Mouse (Mus musculus): ENCODE measurements around the gene Gm19935. TPM values are rescaled to one million over a fixed set of nuclear protein-coding genes. Genes with fewer than 3 reads are reported as not detected.

The Gm19935 gene
- polyA plus RNA-seq, 1 experiment from 2014 or later, result not detected

DNA sequence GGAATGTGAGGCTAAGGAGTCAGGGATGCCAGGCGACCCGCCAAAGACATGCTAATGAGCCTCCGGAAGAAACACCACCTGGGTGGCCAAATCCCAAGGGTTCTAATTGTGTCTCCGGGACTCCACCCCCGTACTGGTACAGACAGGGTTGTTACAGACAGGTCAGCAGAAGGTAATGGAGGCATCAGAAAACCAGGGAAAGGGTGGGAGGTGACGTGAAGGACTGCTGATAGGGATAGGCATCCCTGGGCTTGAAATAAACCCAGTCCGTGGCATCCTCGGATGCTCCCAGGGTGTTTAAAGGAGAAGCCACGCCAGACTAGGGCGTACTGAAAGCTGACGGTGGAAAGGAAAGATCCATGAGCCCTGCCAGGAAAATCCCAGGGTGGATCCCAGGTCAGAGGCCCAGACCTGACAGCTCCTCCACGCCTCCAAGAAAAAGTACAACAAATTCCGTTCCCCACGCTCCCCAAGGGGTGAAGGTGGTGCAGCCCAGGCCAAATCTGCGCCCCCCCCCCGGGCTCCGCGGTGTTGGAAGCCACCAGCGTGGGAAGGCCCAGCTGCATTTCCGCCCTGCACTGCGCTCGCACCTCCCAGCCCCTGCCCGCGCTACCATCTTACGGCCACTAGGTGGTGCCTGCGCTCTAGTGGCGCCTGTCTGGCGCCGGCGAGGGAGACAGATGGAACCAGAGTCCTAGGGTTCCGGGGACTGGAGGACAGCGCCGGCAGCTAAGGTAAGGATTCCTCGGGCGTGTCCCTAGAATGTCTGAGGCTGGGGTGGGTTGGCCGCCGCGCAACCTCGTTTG is 11.2 kb upstream of the Gm19935 start, which contains the start of gene Chd9:
Gene Chd9 (plus strand): TSS at position 172 of the 806 bp plus-strand sequence.
- Histone ChIP-seq H3K27ac (replicated peaks; ENCODE audit: low read depth, low read length) (no peak within 1 kb of the TSS), H3K27me3 (ENCODE audit: control insufficient read depth, insufficient read depth, low read length) (no peaks in the 10 kb centered on the region), H3K9ac (replicated peaks; ENCODE audit: low read length) (peak within 1 kb of the TSS; percentile 49), H3K4me2 (ENCODE audit: low read depth, low read length) (peak within 1 kb of the TSS; percentile 64), H3K36me3 (replicated peaks; ENCODE audit: control insufficient read depth, insufficient read depth, low read depth, low read length) (no peaks in the 10 kb centered on the region), H3K4me3 (ENCODE audit: low read depth, low read length) (peak within 1 kb of the TSS; percentile 36), H3K9me3 (replicated peaks; ENCODE audit: control insufficient read depth, low read length) (no peaks in the 10 kb centered on the region), H3K4me1 (ENCODE audit: control insufficient read depth, insufficient read depth, low read length) (no peaks in the 10 kb centered on the region)
- DNase-seq (ENCODE audit: low spot score) (peak; percentile 95), ATAC-seq (replicated peaks; ENCODE audit: insufficient number of reproducible peaks, low FRiP score, low TSS enrichment, low read depth) (peak; percentile 85)
- 1% methylated on average over 38 of the region's 39 CpGs for WGBS

DNA sequence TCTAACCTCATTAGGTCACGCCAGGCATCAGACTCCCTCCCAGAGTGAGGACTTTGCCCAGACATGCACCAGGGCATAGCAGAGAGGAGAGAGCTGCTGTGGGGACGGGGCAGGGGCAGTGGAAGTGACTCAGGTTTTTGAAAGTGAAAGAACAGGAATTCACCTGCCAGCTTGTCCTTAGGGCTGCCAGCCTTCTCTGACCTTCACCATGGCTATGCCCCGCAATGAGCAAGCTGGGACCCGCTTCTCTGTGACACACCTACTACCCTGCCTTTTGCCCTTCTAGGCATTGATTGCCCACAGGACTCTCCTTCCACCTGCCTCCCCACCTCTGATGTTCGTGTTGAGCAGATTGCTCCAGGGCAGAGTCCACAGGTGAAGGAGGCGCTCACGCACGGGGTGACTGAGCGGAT is 8.3 kb upstream of the Gm19935 start:
- no peak overlapping the region for H3K9ac ChIP-seq (replicated peaks; ENCODE audit: low read length)
- 77% methylated on average over 9 of the region's 9 CpGs for WGBS
- no peaks in the 10 kb centered on the region for H3K27me3 ChIP-seq (ENCODE audit: control insufficient read depth, insufficient read depth, low read length)
- no peaks in the 10 kb centered on the region for H3K4me1 ChIP-seq (ENCODE audit: control insufficient read depth, insufficient read depth, low read length)
- no peak overlapping the region for H3K4me3 ChIP-seq (ENCODE audit: low read depth, low read length)
- H3K9me3 ChIP-seq (replicated peaks; ENCODE audit: control insufficient read depth, low read length), result no peaks in the 10 kb centered on the region
- DNase-seq (ENCODE audit: low spot score), result no peak
- no peak overlapping the region for H3K27ac ChIP-seq (replicated peaks; ENCODE audit: low read depth, low read length)
- H3K36me3 ChIP-seq (replicated peaks; ENCODE audit: control insufficient read depth, insufficient read depth, low read depth, low read length), result no peaks in the 10 kb centered on the region
- H3K4me2 ChIP-seq (ENCODE audit: low read depth, low read length), result no peak overlapping the region
- no peak for ATAC-seq (replicated peaks; ENCODE audit: insufficient number of reproducible peaks, low FRiP score, low TSS enrichment, low read depth)

DNA sequence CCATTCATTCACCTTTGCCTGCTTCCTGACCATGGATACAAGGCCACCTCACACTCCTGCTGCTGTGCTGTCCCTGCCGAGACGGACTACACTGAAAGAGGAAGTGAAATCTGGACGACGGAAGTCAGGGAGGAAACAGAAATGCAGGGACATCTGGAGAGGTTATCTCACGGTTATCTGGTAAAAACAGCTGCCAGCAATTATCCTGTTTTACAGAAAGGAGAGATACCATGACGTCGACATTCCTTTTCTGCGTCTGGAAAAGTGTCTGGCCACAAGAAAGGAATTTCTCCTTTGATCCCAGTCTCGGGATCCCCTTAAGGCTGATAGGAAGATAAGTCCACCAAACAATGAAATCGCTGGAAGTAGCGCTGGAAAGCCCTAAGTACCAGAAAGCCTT is 5.2 kb upstream of the Gm19935 start:
- DNase-seq (ENCODE audit: low spot score) (peak; percentile 61), ATAC-seq (replicated peaks; ENCODE audit: insufficient number of reproducible peaks, low FRiP score, low TSS enrichment, low read depth) (no peak)
- Histone ChIP-seq H3K36me3 (replicated peaks; ENCODE audit: control insufficient read depth, insufficient read depth, low read depth, low read length) (no peaks in the 10 kb centered on the region), H3K4me2 (ENCODE audit: low read depth, low read length) (no peak overlapping the region), H3K9me3 (replicated peaks; ENCODE audit: control insufficient read depth, low read length) (no peaks in the 10 kb centered on the region), H3K4me1 (ENCODE audit: control insufficient read depth, insufficient read depth, low read length) (no peaks in the 10 kb centered on the region), H3K27me3 (ENCODE audit: control insufficient read depth, insufficient read depth, low read length) (no peaks in the 10 kb centered on the region), H3K9ac (replicated peaks; ENCODE audit: low read length) (no peak overlapping the region), H3K4me3 (ENCODE audit: low read depth, low read length) (no peak overlapping the region), H3K27ac (replicated peaks; ENCODE audit: low read depth, low read length) (no peak overlapping the region)
- 20% methylated on average over 11 of the region's 11 CpGs for WGBS

DNA sequence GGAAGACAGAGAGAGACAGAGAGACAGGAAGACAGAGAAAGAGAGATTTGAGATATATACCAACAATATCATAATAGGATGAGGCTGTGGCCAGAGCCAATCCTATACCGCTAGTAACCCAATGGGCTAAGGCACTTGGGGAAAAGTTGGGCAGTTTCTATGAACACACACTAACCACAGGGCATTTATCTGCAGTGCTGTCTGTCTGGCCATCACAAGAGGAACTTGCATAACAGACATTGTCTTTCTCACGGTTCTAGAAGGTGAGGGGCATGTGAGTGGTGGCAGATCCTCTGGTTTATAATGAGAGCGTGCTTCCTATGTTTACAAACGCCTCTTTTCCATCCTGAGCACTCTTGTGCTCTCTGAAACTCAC is 3.1 kb upstream of the Gm19935 start:
- H3K9ac ChIP-seq (replicated peaks; ENCODE audit: low read length), result no peak overlapping the region
- WGBS, result 88% methylated on average over 4 of the region's 4 CpGs
- H3K36me3 ChIP-seq (replicated peaks; ENCODE audit: control insufficient read depth, insufficient read depth, low read depth, low read length), result no peaks in the 10 kb centered on the region
- no peak overlapping the region for H3K4me3 ChIP-seq (ENCODE audit: low read depth, low read length)
- no peak for ATAC-seq (replicated peaks; ENCODE audit: insufficient number of reproducible peaks, low FRiP score, low TSS enrichment, low read depth)
- DNase-seq (ENCODE audit: low spot score), result no peak
- no peaks in the 10 kb centered on the region for H3K4me1 ChIP-seq (ENCODE audit: control insufficient read depth, insufficient read depth, low read length)
- H3K27ac ChIP-seq (replicated peaks; ENCODE audit: low read depth, low read length), result no peak overlapping the region
- H3K4me2 ChIP-seq (ENCODE audit: low read depth, low read length), result no peak overlapping the region
- H3K27me3 ChIP-seq (ENCODE audit: control insufficient read depth, insufficient read depth, low read length), result no peaks in the 10 kb centered on the region
- H3K9me3 ChIP-seq (replicated peaks; ENCODE audit: control insufficient read depth, low read length), result no peaks in the 10 kb centered on the region

DNA sequence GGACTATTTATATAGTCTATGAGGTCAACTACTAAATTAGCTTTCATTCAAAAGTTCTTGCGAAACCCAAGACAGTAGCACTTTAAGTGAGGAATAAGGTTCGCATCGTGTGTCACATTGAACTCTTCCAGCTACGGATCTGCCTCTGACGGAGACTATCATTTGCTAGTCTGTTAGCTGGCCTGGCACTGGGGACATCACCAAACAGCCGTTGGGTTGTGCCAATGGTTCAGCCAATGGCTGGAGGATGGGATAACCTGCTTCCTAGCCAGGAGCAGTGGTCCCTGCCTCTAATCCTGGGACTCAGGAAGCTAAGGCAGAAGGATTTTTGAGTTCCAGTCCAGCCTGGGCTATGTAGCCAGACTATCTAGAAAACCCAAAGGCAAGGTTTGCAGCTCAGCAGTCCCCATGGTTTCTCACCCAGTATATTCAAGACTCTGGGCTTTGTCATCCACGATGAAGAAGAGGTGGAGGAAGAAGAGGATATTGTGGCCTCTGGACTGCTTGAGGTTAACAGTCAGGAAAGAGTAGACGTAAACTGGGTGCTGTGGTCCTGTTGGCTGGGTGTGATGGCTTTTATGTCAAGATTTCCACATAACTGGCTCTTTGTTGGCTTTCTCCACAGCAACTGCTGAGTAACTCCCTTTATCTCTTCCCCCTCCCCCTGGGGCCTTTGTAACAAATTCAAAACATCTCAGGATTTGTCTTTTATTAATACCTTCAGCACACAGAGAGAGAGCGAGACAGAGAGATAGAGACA is 2.5 kb upstream of the Gm19935 start:
- Histone ChIP-seq H3K27me3 (ENCODE audit: control insufficient read depth, insufficient read depth, low read length) (no peaks in the 10 kb centered on the region), H3K9ac (replicated peaks; ENCODE audit: low read length) (no peak overlapping the region), H3K36me3 (replicated peaks; ENCODE audit: control insufficient read depth, insufficient read depth, low read depth, low read length) (no peaks in the 10 kb centered on the region), H3K4me1 (ENCODE audit: control insufficient read depth, insufficient read depth, low read length) (no peaks in the 10 kb centered on the region), H3K4me3 (ENCODE audit: low read depth, low read length) (no peak overlapping the region), H3K4me2 (ENCODE audit: low read depth, low read length) (no peak overlapping the region), H3K9me3 (replicated peaks; ENCODE audit: control insufficient read depth, low read length) (no peaks in the 10 kb centered on the region), H3K27ac (replicated peaks; ENCODE audit: low read depth, low read length) (no peak overlapping the region)
- ATAC-seq (replicated peaks; ENCODE audit: insufficient number of reproducible peaks, low FRiP score, low TSS enrichment, low read depth), result no peak
- no peak for DNase-seq (ENCODE audit: low spot score)
- WGBS, result 88% methylated on average over 9 of the region's 9 CpGs

DNA sequence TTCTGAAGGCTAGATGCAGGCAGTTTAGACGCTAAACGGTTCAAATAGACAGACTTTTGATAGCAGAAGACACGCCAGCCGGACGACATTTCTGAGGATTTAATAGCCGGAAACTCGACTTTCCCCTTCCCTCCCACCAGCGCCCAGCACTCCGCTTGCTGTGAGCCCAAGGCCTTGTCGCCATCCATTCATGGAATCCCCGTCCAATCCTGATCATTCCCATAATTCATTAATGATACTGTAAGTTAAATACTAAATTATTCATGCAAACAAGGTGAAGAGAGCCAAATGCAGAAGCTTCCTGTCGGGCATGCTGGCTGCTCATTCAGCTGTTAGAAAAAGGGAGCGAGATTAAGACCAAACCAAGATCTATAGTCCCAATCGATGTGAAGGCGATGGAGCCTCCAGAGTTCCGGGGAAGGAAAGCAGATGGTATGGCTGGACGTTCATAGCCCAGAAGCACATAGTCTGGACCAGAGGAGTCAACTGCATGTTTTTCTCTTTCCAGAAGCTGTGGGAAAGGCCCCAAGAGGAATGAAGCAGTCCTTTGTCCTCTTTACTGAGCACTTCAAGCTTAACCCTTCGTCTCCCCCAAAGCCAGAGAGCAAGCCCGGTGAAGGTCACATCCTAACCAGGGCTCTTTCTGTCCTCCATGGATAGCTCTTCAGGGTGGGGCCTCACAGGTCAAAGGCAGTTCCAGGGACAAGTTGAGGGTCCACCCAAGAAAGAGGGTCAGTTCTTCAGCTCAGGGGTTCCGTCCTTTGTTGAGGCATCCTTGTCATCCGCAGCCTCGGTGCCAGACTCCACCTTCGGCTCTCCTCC is 921 bp downstream of the Gm19935 start:
- no peaks in the 10 kb centered on the region for H3K36me3 ChIP-seq (replicated peaks; ENCODE audit: control insufficient read depth, insufficient read depth, low read depth, low read length)
- 73% methylated on average over 23 of the region's 23 CpGs for WGBS
- H3K27ac ChIP-seq (replicated peaks; ENCODE audit: low read depth, low read length), result no peak overlapping the region
- no peak for DNase-seq (ENCODE audit: low spot score)
- no peak overlapping the region for H3K4me2 ChIP-seq (ENCODE audit: low read depth, low read length)
- no peak overlapping the region for H3K4me3 ChIP-seq (ENCODE audit: low read depth, low read length)
- H3K27me3 ChIP-seq (ENCODE audit: control insufficient read depth, insufficient read depth, low read length), result no peaks in the 10 kb centered on the region
- no peaks in the 10 kb centered on the region for H3K4me1 ChIP-seq (ENCODE audit: control insufficient read depth, insufficient read depth, low read length)
- ATAC-seq (replicated peaks; ENCODE audit: insufficient number of reproducible peaks, low FRiP score, low TSS enrichment, low read depth), result no peak
- no peaks in the 10 kb centered on the region for H3K9me3 ChIP-seq (replicated peaks; ENCODE audit: control insufficient read depth, low read length)
- no peak overlapping the region for H3K9ac ChIP-seq (replicated peaks; ENCODE audit: low read length)

DNA sequence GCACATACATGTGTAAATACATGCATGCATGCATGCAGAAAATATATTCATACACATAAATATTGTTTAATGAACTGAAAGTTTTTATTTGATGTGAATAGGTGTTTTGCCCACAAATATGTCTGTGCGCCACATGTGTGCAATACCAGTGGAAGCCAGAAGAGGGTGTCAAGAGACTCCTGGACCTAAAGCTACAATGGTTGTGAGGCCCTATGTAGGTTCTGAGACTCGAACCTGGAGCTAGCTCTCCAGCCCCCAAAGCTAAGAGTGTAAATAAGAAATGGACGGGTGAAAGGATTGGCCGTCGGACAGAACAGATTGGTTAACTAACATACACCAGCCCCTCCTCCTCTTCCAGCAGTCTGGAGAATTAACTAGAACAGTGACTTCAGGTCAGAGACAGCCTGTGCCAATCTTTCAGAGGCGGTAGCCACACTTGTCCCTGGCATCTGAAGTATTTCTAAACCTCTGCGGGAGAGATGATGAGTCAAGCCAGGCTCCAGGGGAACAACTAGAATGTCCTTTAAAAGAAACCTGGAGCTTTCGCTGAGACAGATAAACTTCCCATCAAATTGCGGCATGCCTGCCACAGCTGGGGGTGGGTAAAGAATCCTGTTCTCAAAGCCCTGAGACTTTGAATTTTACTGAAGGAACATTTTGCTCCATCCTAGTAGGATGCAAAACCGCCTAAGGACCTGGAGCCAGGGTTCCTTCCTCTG is 3.4 kb downstream of the Gm19935 start:
- peak; percentile 20 for DNase-seq (ENCODE audit: low spot score)
- ATAC-seq (replicated peaks; ENCODE audit: insufficient number of reproducible peaks, low FRiP score, low TSS enrichment, low read depth), result no peak
- no peaks in the 10 kb centered on the region for H3K27me3 ChIP-seq (ENCODE audit: control insufficient read depth, insufficient read depth, low read length)
- no peaks in the 10 kb centered on the region for H3K4me1 ChIP-seq (ENCODE audit: control insufficient read depth, insufficient read depth, low read length)
- no peak overlapping the region for H3K4me3 ChIP-seq (ENCODE audit: low read depth, low read length)
- H3K9ac ChIP-seq (replicated peaks; ENCODE audit: low read length), result no peak overlapping the region
- no peak overlapping the region for H3K27ac ChIP-seq (replicated peaks; ENCODE audit: low read depth, low read length)
- H3K36me3 ChIP-seq (replicated peaks; ENCODE audit: control insufficient read depth, insufficient read depth, low read depth, low read length), result no peaks in the 10 kb centered on the region
- H3K9me3 ChIP-seq (replicated peaks; ENCODE audit: control insufficient read depth, low read length), result no peaks in the 10 kb centered on the region
- WGBS, result 85% methylated on average over 10 of the region's 10 CpGs
- H3K4me2 ChIP-seq (ENCODE audit: low read depth, low read length), result no peak overlapping the region

All from embryonic facial prominence, embryonic 11.5 days (tissue).